Mouse (Mus musculus) intestine, postnatal 0 days (tissue): Measurements from ENCODE around the gene Rnf212. TPM values are rescaled to one million over a fixed set of nuclear protein-coding genes. Genes with fewer than 3 reads are reported as not detected.

ENCODE experiments used
- ATAC-seq: fragments of 200-750 bp; cut with Nextera tagmentation; 2 replicates; pipeline ENCODE4 v1.8.0; 2017; ENCODE audit warnings: mild to moderate bottlenecking, moderate TSS enrichment, moderate library complexity
- H3K27ac ChIP-seq: fragments of 300-500 bp; sonication (generic); 2 replicates; pipeline ENCODE4 v1.5.1; 2014; ENCODE audit warnings: mild to moderate bottlenecking, low read depth, low read length, moderate library complexity
- H3K27me3 ChIP-seq: fragments of 300-500 bp; sonication (generic); replicated peaks from 2 replicates; pipeline ENCODE4 v1.6.1; 2014; ENCODE audit warnings: low read length, mixed read lengths; ENCODE audit not compliant: control insufficient read depth, insufficient read depth
- H3K36me3 ChIP-seq: fragments of 300-500 bp; sonication (generic); 2 replicates; pipeline ENCODE4 v1.6.1; 2014; ENCODE audit warnings: mild to moderate bottlenecking, moderate library complexity; ENCODE audit not compliant: control insufficient read depth, insufficient read depth
- H3K4me1 ChIP-seq: fragments of 300-500 bp; sonication (generic); replicated peaks from 2 replicates; pipeline ENCODE4 v1.6.1; 2014; ENCODE audit warnings: antibody characterized with exemption, low read length, mixed read lengths; ENCODE audit not compliant: control insufficient read depth, insufficient read depth
- H3K4me2 ChIP-seq: fragments of 300-500 bp; sonication (generic); replicated peaks from 2 replicates; pipeline ENCODE4 v1.6.1; 2014; ENCODE audit warnings: low read depth, mild to moderate bottlenecking, moderate library complexity
- H3K4me3 ChIP-seq: fragments of 300-500 bp; sonication (generic); 2 replicates; pipeline ENCODE4 v1.5.1; 2014; ENCODE audit warnings: low read depth, low read length
- H3K9ac ChIP-seq: fragments of 300-500 bp; sonication (generic); 2 replicates; pipeline ENCODE4 v1.6.1; 2014; ENCODE audit warnings: mild to moderate bottlenecking, low read depth, low read length
- H3K9me3 ChIP-seq: fragments of 300-500 bp; sonication (generic); 2 replicates; pipeline ENCODE4 v1.6.1; 2016; ENCODE audit warnings: mixed run types; ENCODE audit not compliant: control insufficient read depth
- CTCF ChIP-seq: sonication (generic); IDR thresholded peaks from 2 replicates; pipeline ENCODE4 v1.5.1; 2016; ENCODE audit warnings: low read depth, mild to moderate bottlenecking, control low read depth, antibody characterized with exemption, moderate library complexity
- WGBS: fragments of 180-500 bp; shearing (Covaris S2); extraction: QIAGEN DNeasy Blood & Tissue Kit; methylation state at CpG from one replicate; pipeline ENCODE4 v1.1.7; 2014; 5-methylcytosine and 5-hydroxymethylcytosine counted together
- polyA plus RNA-seq: library from polyadenylated mRNA; unstranded; fragments of >200 nt; fragmentation: Nextera tagmentation; extraction: Ambion mirVana; gene quantifications from 2 replicates; pipeline ENCODE4 v1.2.1, GENCODE M21; 2015

The Rnf212 gene
- polyA plus RNA-seq, 1 experiment from 2014 or later: 1.2 TPM

GRCm38 (mm10) chr5:108680871-108681270 lies 93.9 kb downstream of the Rnf212 start:
- 95% methylated on average over 6 of the region's 6 CpGs for WGBS
- no peaks in the 10 kb centered on the region for H3K9me3 ChIP-seq
- H3K4me3 ChIP-seq: no peak overlapping the region
- H3K27me3 ChIP-seq: no peaks in the 10 kb centered on the region
- H3K36me3 ChIP-seq: no peaks in the 10 kb centered on the region; the same call in 1 of the 2 replicates
- no peak overlapping the region for H3K4me2 ChIP-seq
- TF ChIP-seq CTCF: no peak
- no peak overlapping the region for H3K9ac ChIP-seq
- H3K4me1 ChIP-seq: peaks cover 11% of the 10 kb centered on the region
- ATAC-seq: no peak
- H3K27ac ChIP-seq: no peak overlapping the region

- 47% methylated on average over 3 of the region's 3 CpGs for WGBS
- no peaks in the 10 kb centered on the region; the same call in 1 of the 2 replicates for H3K36me3 ChIP-seq
- ATAC-seq: no peak
- peak; percentile 65 for TF ChIP-seq CTCF
- H3K9ac ChIP-seq: no peak overlapping the region
- H3K27ac ChIP-seq: no peak overlapping the region
- no peaks in the 10 kb centered on the region for H3K9me3 ChIP-seq
- no peak overlapping the region for H3K4me3 ChIP-seq
- H3K4me2 ChIP-seq: no peak overlapping the region
- peaks cover 11% of the 10 kb centered on the region for H3K4me1 ChIP-seq
- no peaks in the 10 kb centered on the region for H3K27me3 ChIP-seq
Observed at GRCm38 (mm10) chr5:108679909-108680308, 94.9 kb downstream of the Rnf212 start.

Other genes with a start within 250 kb of the Rnf212 start
- gene Cplx1, start 225.0 kb downstream of the Rnf212 start, polyA plus RNA-seq: 2.0 and 2.2 TPM in 2 replicates
- gene Gak, start 145.2 kb downstream of the Rnf212 start, polyA plus RNA-seq: 61.2 and 65.7 TPM in 2 replicates
- 19.4 and 19.5 TPM in 2 replicates for gene Tmem175, start 145.2 kb downstream of the Rnf212 start, polyA plus RNA-seq
- gene Idua, start 114.7 kb downstream of the Rnf212 start, polyA plus RNA-seq: 4.8 and 5.8 TPM in 2 replicates
- 10.3 and 13.6 TPM in 2 replicates for gene Dgkq, start 105.3 kb downstream of the Rnf212 start, polyA plus RNA-seq
- gene Slc26a1, start 99.4 kb downstream of the Rnf212 start, polyA plus RNA-seq: 1.9 and 2.1 TPM in 2 replicates
- gene Fgfrl1, start 82.6 kb downstream of the Rnf212 start, polyA plus RNA-seq: 14.8 and 14.9 TPM in 2 replicates
- gene Tmed11, start 20.4 kb upstream of the Rnf212 start, polyA plus RNA-seq: 0.26 TPM in 1 of 2 replicates, not detected in the other
- gene Vmn2r8, start 33.9 kb upstream of the Rnf212 start, polyA plus RNA-seq: not detected in 2 replicates
- not detected in 2 replicates for gene Vmn2r9, start 77.6 kb upstream of the Rnf212 start, polyA plus RNA-seq
- gene Vmn2r10, start 231.5 kb upstream of the Rnf212 start, polyA plus RNA-seq: not detected in 2 replicates